Mouse (Mus musculus) neural tube, embryonic 11.5 days (tissue): ENCODE measurements around the gene 0610010F05Rik. TPM values are rescaled to one million over a fixed set of nuclear protein-coding genes. Genes with fewer than 3 reads are reported as not detected.
"Not testable (repeated sequence)": the region's sequence is repeated elsewhere in the genome, so short reads cannot be mapped to it uniquely, and the experiment has no call there.

ENCODE experiments used
- ATAC-seq: fragments of 200-750 bp; cut with Nextera tagmentation; 2 replicates; pipeline ENCODE4 v1.8.0; 2017; ENCODE audit warnings: moderate number of reproducible peaks, mild to moderate bottlenecking, moderate TSS enrichment, moderate library complexity; ENCODE audit not compliant: insufficient read depth, low FRiP score, low TSS enrichment
- DNase-seq: peaks from one replicate; pipeline ENCODE4 v3.0.0-alpha.2; 2015; ENCODE audit warnings: low spot score
- H3K27ac ChIP-seq: fragments of 300-500 bp; sonication (generic); 2 replicates; pipeline ENCODE4 v1.5.1; 2014; ENCODE audit warnings: low read depth, mild to moderate bottlenecking, low read length
- H3K27me3 ChIP-seq: fragments of 300-500 bp; sonication (generic); 2 replicates; pipeline ENCODE4 v1.6.1; 2014; ENCODE audit warnings: mild to moderate bottlenecking, low read length, mixed read lengths; ENCODE audit not compliant: control insufficient read depth, insufficient read depth
- H3K36me3 ChIP-seq: fragments of 300-500 bp; sonication (generic); 2 replicates; pipeline ENCODE4 v1.6.1; 2014; ENCODE audit warnings: mild to moderate bottlenecking, low read length, moderate library complexity, mixed read lengths; ENCODE audit not compliant: control insufficient read depth, insufficient read depth
- H3K4me1 ChIP-seq: fragments of 300-500 bp; sonication (generic); 2 replicates; pipeline ENCODE4 v1.6.1; 2014; ENCODE audit warnings: low read length, mixed read lengths; ENCODE audit not compliant: control insufficient read depth, insufficient read depth
- H3K4me2 ChIP-seq: fragments of 300-500 bp; sonication (generic); 2 replicates; pipeline ENCODE4 v1.6.1; 2014; ENCODE audit warnings: low read depth, mild to moderate bottlenecking, moderate library complexity
- H3K4me3 ChIP-seq: fragments of 300-500 bp; sonication (generic); 2 replicates; pipeline ENCODE4 v1.5.1; 2014; ENCODE audit warnings: low read depth, low read length
- H3K9ac ChIP-seq: fragments of 300-500 bp; sonication (generic); 2 replicates; pipeline ENCODE4 v1.6.1; 2014; ENCODE audit warnings: mild to moderate bottlenecking, low read length
- H3K9me3 ChIP-seq: fragments of 300-500 bp; sonication (generic); 2 replicates; pipeline ENCODE4 v1.6.1; 2016; ENCODE audit warnings: low read length; ENCODE audit not compliant: control insufficient read depth
- whole genome bisulfite sequencing: fragments of 180-500 bp; shearing (Covaris S2); extraction: QIAGEN DNeasy Blood & Tissue Kit; methylation state at CpG from one replicate; pipeline ENCODE4 v1.1.7; 2014; 5-methylcytosine and 5-hydroxymethylcytosine counted together
- polyA plus RNA-seq: library from polyadenylated mRNA; unstranded; fragments of >200 nt; fragmentation: Nextera tagmentation; extraction: Ambion mirVana; gene quantifications from 2 replicates; pipeline ENCODE4 v1.2.1, GENCODE M21; 2014

Gene 0610010F05Rik
- polyA plus RNA-seq, 1 experiment from 2014 or later: 63.3 TPM

GRCm38 (mm10) chr11:23630664-23631063 lies 2.8 kb downstream of the 0610010F05Rik start:
- DNase-seq (no peak), ATAC-seq (no peak)
- Histone ChIP-seq H3K4me1 (no peaks in the 10 kb centered on the region; the same call in 1 of the 2 replicates), H3K4me2 (no peak overlapping the region), H3K4me3 (no peak overlapping the region), H3K9ac (no peak overlapping the region), H3K9me3 (no peaks in the 10 kb centered on the region), H3K27me3 (no peaks in the 10 kb centered on the region), H3K27ac (no peak overlapping the region), H3K36me3 (no peaks in the 10 kb centered on the region)

- no peaks in the 10 kb centered on the region for H3K36me3 ChIP-seq
- DNase-seq: no peak
- H3K9ac ChIP-seq: no peak overlapping the region
- no peaks in the 10 kb centered on the region for H3K9me3 ChIP-seq
- H3K27ac ChIP-seq: no peak overlapping the region
- no peaks in the 10 kb centered on the region for H3K27me3 ChIP-seq
- no peak overlapping the region for H3K4me2 ChIP-seq
- H3K4me1 ChIP-seq: no peaks in the 10 kb centered on the region
- WGBS: 85% methylated on average over 5 of the region's 5 CpGs
- H3K4me3 ChIP-seq: no peak overlapping the region
- ATAC-seq: no peak
Observed at GRCm38 (mm10) chr11:23618995-23619394, 14.4 kb downstream of the 0610010F05Rik start.

GRCm38 (mm10) chr11:23614546-23614945 lies 18.9 kb downstream of the 0610010F05Rik start:
- Histone ChIP-seq H3K9me3 (no peaks in the 10 kb centered on the region), H3K4me3 (no peak overlapping the region), H3K9ac (no peak overlapping the region), H3K27me3 (no peaks in the 10 kb centered on the region), H3K4me2 (no peak overlapping the region), H3K27ac (no peak overlapping the region), H3K4me1 (no peaks in the 10 kb centered on the region), H3K36me3 (no peaks in the 10 kb centered on the region)
- 87% methylated on average over 5 of the region's 5 CpGs for WGBS
- ATAC-seq: no peak
- no peak for DNase-seq

DNA sequence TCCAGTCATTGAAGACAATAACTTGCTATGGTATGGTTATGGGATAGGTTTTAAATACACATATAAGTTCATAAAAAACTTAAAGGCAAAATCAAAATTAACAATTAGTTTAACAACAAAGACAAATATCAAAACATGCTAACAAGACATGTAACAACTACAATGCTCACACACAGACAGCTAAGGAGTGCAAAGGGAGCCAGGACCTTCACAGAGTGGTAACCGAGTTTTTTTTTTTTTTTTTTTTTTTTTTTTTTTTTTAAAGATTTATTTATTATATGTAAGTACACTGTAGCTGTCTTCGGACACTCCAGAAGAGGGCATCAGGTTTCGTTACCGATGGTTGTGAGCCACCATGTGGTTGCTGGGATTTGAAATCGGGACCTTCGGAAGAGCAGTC lies 26.1 kb downstream of the 0610010F05Rik start:
- 87% methylated on average over 6 of the region's 6 CpGs for WGBS
- not testable (repeated sequence) for H3K27ac ChIP-seq, H3K4me1 ChIP-seq, H3K4me2 ChIP-seq, H3K4me3 ChIP-seq, H3K9ac ChIP-seq, H3K36me3 ChIP-seq, H3K9me3 ChIP-seq, H3K27me3 ChIP-seq, DNase-seq, ATAC-seq

GRCm38 (mm10) chr11:23570130-23570529 lies 63.3 kb downstream of the 0610010F05Rik start:
- no peaks in the 10 kb centered on the region for H3K4me1 ChIP-seq
- no peak overlapping the region for H3K4me3 ChIP-seq
- H3K4me2 ChIP-seq: no peak overlapping the region
- H3K9ac ChIP-seq: no peak overlapping the region
- ATAC-seq (no peak), DNase-seq (no peak)
- no peaks in the 10 kb centered on the region for H3K9me3 ChIP-seq
- H3K27ac ChIP-seq: no peak overlapping the region
- no peaks in the 10 kb centered on the region for H3K27me3 ChIP-seq
- 93% methylated on average over 7 of the region's 7 CpGs for WGBS
- H3K36me3 ChIP-seq: peaks cover 2% of the 10 kb centered on the region; the same call in 1 of the 2 replicates

GRCm38 (mm10) chr11:23565761-23566160 lies 67.7 kb downstream of the 0610010F05Rik start:
- ATAC-seq: peak; percentile 72; the same call in 1 of the 2 replicates
- peak; percentile 75 for DNase-seq
- Histone ChIP-seq H3K4me1 (no peaks in the 10 kb centered on the region), H3K4me2 (no peak overlapping the region), H3K9me3 (no peaks in the 10 kb centered on the region), H3K9ac (no peak overlapping the region), H3K27ac (no peak overlapping the region), H3K27me3 (no peaks in the 10 kb centered on the region), H3K4me3 (no peak overlapping the region), H3K36me3 (no peaks in the 10 kb centered on the region)
- 53% methylated on average over 6 of the region's 6 CpGs for WGBS

DNA sequence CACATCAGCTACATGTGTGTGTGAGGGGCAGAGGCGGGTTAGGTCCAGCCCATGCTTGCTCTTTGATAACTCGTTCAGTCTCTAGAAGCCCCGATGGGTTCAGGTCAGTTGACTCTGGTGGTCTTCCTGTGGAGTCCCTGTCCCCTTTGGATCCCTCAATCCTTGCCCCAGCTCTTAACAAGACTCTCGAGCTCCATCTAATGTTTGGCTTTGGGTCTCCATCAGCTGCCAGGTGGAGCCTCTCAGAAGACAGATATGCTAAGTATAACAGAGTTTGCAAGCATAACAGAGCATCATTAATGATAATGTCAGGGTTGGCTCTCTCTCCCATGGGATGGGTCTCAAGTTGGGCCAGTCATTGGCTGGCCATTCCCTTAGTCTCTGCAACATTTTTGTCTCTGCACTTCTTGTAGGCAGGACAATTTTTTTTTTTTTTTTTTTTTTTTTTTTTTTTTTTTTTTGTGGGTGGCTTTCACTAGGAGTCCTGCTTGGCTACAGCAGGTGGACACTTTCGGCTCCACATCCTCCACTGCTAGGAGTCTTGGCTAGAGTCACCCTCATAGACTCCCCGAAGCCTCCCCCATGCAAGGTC lies 76.3 kb downstream of the 0610010F05Rik start:
- Histone ChIP-seq H3K9ac (no peak overlapping the region), H3K9me3 (no peaks in the 10 kb centered on the region), H3K4me3 (no peak overlapping the region), H3K27me3 (no peaks in the 10 kb centered on the region), H3K36me3 (no peaks in the 10 kb centered on the region), H3K27ac (no peak overlapping the region), H3K4me2 (no peak overlapping the region), H3K4me1 (no peaks in the 10 kb centered on the region)
- WGBS: 62% methylated on average over 6 of the region's 6 CpGs
- no peak for ATAC-seq
- DNase-seq: no peak

- DNase-seq (no peak), ATAC-seq (no peak)
- H3K9me3 ChIP-seq: no peaks in the 10 kb centered on the region
- H3K4me1 ChIP-seq: no peaks in the 10 kb centered on the region
- H3K27me3 ChIP-seq: no peaks in the 10 kb centered on the region
- no peak overlapping the region for H3K4me3 ChIP-seq
- H3K27ac ChIP-seq: no peak overlapping the region
- no peak overlapping the region for H3K4me2 ChIP-seq
- 94% methylated on average over 2 of the region's 2 CpGs for whole genome bisulfite sequencing
- no peaks in the 10 kb centered on the region for H3K36me3 ChIP-seq
- H3K9ac ChIP-seq: no peak overlapping the region
Observed at GRCm38 (mm10) chr11:23537446-23537845, 96.0 kb downstream of the 0610010F05Rik start.

DNA sequence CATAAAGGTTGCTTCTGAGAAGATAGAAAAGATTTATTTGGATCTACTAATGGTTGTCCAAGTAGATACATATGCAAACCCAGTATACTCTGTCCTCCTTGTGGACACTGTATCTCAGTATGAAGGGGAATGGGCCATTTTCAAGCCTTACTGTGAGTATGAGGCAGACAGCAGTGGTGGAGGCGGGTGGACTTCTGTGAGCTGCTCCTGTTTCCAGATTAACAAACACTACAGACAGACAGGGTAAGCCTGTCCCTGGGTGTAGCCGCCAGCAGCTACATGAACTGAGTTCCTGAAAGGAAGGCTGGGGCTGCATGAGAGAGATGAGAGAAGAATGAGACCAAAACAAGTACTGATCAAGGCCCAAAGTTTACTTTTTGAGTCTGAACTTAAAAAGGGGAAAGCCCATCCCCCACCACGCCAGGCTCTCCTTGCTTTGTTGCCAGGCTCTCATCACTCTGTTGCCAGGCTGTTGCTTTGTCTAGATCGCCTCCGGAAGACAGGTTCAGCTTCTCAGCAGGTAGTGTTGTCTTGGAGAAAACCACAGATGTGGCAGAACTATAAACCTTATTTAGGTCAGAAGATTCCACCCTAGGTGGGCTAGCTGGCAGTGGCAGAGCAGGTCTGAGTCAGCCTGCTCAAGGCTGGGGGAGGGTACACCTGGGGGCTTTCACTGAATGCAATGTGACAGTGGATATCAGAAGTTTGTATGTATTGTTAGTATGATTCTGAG lies 112.8 kb downstream of the 0610010F05Rik start, which contains the start of gene 1700093K21Rik:
1700093K21Rik (minus strand) TSS at position 683 of the 733 bp plus-strand sequence.
- H3K4me1 ChIP-seq: no peaks in the 10 kb centered on the region
- WGBS: 36% methylated on average over 5 of the region's 5 CpGs
- no peaks in the 10 kb centered on the region for H3K9me3 ChIP-seq
- H3K4me2 ChIP-seq: no peak within 1 kb of the TSS
- no peak within 1 kb of the TSS for H3K9ac ChIP-seq
- DNase-seq (no peak), ATAC-seq (no peak)
- no peak within 1 kb of the TSS for H3K4me3 ChIP-seq
- no peak within 1 kb of the TSS for H3K27ac ChIP-seq
- H3K27me3 ChIP-seq: no peaks in the 10 kb centered on the region
- no peaks in the 10 kb centered on the region for H3K36me3 ChIP-seq
